ENCODE assay signal across 11 mouse cellular contexts in the genomic region with DNA sequence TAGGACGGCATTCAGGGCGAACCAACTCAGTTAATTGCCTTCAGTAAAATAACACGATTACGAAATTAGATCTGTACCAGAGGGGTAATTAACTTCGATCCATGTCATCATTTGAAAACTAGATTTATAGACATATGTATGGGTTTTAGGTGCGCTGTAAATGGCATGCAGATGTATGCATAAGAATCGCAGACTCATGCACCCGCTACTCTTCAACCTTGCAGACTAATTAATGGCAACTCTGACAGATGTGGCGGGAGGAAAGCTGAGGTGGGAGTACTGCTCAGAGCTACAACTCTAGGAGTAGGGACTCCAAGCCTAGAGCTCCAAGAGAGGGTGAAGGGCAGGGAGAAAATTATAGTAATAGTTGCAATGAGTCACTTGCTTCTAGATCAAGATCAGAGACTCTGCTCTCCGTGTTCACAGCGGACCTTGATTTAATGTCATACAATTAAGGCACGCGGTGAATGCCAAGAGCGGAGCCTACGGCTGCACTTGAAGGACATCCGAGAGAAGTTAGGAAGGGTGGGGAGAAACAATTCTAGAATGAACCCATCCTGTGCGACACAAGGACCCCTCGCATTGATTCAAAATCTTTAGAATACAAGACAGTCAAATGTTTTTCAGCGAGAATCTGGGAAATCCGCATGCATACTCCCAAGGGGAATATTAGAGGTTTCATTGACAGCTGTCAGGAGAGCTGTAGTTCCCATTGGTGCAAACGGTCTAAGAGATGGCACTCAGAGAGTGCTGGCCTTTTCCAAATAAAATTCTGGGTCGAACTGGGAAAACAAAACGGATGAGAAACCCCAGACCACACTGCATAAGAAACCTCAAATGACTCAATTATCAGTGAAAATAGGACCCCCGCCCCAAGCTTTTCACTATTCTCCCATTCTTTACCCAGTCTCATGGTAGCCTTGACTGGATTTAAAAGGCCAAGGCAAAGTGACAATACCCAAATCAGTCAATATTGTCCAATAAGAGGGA.
A peak's percentile ranks its signal among the peaks of the same experiment; 100 is the strongest.
DNase-seq lines count a peak whose midpoint lies in the region; ATAC-seq and TF ChIP-seq lines count a peak whose summit lies in the region.
"Had no signal": no experiment of that assay in that cellular context is flagged by ENCODE, and none has a peak within 500 bp of the region (broad histone marks: within the 10 kb centered on the region; RNA-seq: fewer than 3 reads in every experiment).

No protein-coding gene starts in this region.

- H3K4me2 ChIP-seq in heart, embryonic 15.5 days: no peak overlapping the region
- no peak overlapping the region for H3K4me2 ChIP-seq in heart, embryonic 12.5 days
- H3K4me2 ChIP-seq in embryonic facial prominence, embryonic 14.5 days (ENCODE audit: low read depth, low read length): peak overlapping the region; percentile 52; the same call in 1 of the 2 replicates
- peak overlapping the region; percentile 61 for H3K4me2 ChIP-seq in hindbrain, postnatal 0 days (ENCODE audit: low read depth, low read length)
- peak overlapping the region; percentile 79 for H3K4me2 ChIP-seq in neural tube, embryonic 15.5 days
- H3K4me2 ChIP-seq: liver, embryonic 12.5 days had no signal

- intact Hi-C loops in gastrocnemius, postnatal 14 days (cut with DNase I; ENCODE audit: low total_unique reads): no loop called here

- WGBS in heart, embryonic 15.5 days: 7% methylated on average over 24 of the region's 24 CpGs
- WGBS in heart, embryonic 12.5 days: 5% methylated on average over 24 of the region's 24 CpGs
- 5% methylated on average over 24 of the region's 24 CpGs for WGBS in embryonic facial prominence, embryonic 14.5 days
- 29% methylated on average over 24 of the region's 24 CpGs for WGBS in hindbrain, postnatal 0 days
- 9% methylated on average over 24 of the region's 24 CpGs for WGBS in neural tube, embryonic 15.5 days

- H3K27me3 ChIP-seq in heart, embryonic 15.5 days: peaks cover 72% of the 10 kb centered on the region
- H3K27me3 ChIP-seq in heart, embryonic 12.5 days (replicated peaks): peaks cover 61% of the 10 kb centered on the region
- peaks cover 75% of the 10 kb centered on the region for H3K27me3 ChIP-seq in embryonic facial prominence, embryonic 14.5 days (replicated peaks; ENCODE audit: control insufficient read depth, insufficient read depth, low read length)
- H3K27me3 ChIP-seq in hindbrain, postnatal 0 days (ENCODE audit: insufficient read depth, low read length): no peaks in the 10 kb centered on the region
- no peaks in the 10 kb centered on the region for H3K27me3 ChIP-seq in neural tube, embryonic 15.5 days (replicated peaks)

- H3K4me1 ChIP-seq in heart, embryonic 15.5 days (replicated peaks): peaks cover 17% of the 10 kb centered on the region
- H3K4me1 ChIP-seq in heart, embryonic 12.5 days (replicated peaks): peaks cover 15% of the 10 kb centered on the region
- peaks cover 12% of the 10 kb centered on the region for H3K4me1 ChIP-seq in embryonic facial prominence, embryonic 14.5 days (ENCODE audit: control insufficient read depth, insufficient read depth, low read length)
- no peaks in the 10 kb centered on the region for H3K4me1 ChIP-seq in hindbrain, postnatal 0 days (ENCODE audit: insufficient read depth, low read length)
- no peaks in the 10 kb centered on the region for H3K4me1 ChIP-seq in neural tube, embryonic 15.5 days

- H3K9me3 ChIP-seq in heart, embryonic 15.5 days (replicated peaks): no peaks in the 10 kb centered on the region
- no peaks in the 10 kb centered on the region for H3K9me3 ChIP-seq in heart, embryonic 12.5 days (replicated peaks)
- H3K9me3 ChIP-seq in embryonic facial prominence, embryonic 14.5 days (ENCODE audit: control insufficient read depth, low read length): no peaks in the 10 kb centered on the region
- no peaks in the 10 kb centered on the region for H3K9me3 ChIP-seq in hindbrain, postnatal 0 days (ENCODE audit: low read length)
- H3K9me3 ChIP-seq in neural tube, embryonic 15.5 days (replicated peaks): no peaks in the 10 kb centered on the region
- H3K9me3 ChIP-seq: liver, embryonic 12.5 days had no signal

- ATAC-seq in heart, embryonic 15.5 days (replicated peaks; ENCODE audit: insufficient number of reproducible peaks, insufficient read depth, low FRiP score, low read depth): no peak
- no peak for ATAC-seq in heart, embryonic 12.5 days (ENCODE audit: insufficient number of reproducible peaks, low FRiP score)
- ATAC-seq in embryonic facial prominence, embryonic 14.5 days (ENCODE audit: low read depth): no peak
- no peak for ATAC-seq in hindbrain, postnatal 0 days
- no peak for ATAC-seq in neural tube, embryonic 15.5 days (ENCODE audit: low FRiP score)
- ATAC-seq: CD4-positive, CD25-positive, alpha-beta regulatory T cell, adult 4 months; liver, embryonic 12.5 days had no signal

- H3K4me3 ChIP-seq in heart, embryonic 15.5 days: peak overlapping the region; percentile 38; the same call in 1 of the 2 replicates
- no peak overlapping the region for H3K4me3 ChIP-seq in heart, embryonic 12.5 days
- H3K4me3 ChIP-seq in embryonic facial prominence, embryonic 14.5 days (ENCODE audit: low read depth, low read length): peak overlapping the region; percentile 33; the same call in 1 of the 2 replicates
- peak overlapping the region; percentile 64 for H3K4me3 ChIP-seq in hindbrain, postnatal 0 days (ENCODE audit: low read length)
- peak overlapping the region; percentile 60 for H3K4me3 ChIP-seq in neural tube, embryonic 15.5 days (replicated peaks)
- H3K4me3 ChIP-seq: liver, embryonic 12.5 days had no signal

- TF ChIP-seq CTCF in hindbrain, postnatal 0 days (IDR thresholded peaks at IDR 0.05; ENCODE audit: low read depth): no peak

- no peak for DNase-seq in embryonic facial prominence, embryonic 14.5 days (ENCODE audit: low spot score)
- DNase-seq in hindbrain, postnatal 0 days (ENCODE audit: low spot score): no peak
- DNase-seq in kidney, postnatal 4 days: no peak
- no peak for DNase-seq in adrenal gland, postnatal 4 days (ENCODE audit: low spot score in 2 of 2)
- no peak for DNase-seq in gastrocnemius, postnatal 14 days
- DNase-seq: thymus, adult 2 months had no signal

- no peak overlapping the region for H3K27ac ChIP-seq in heart, embryonic 15.5 days
- H3K27ac ChIP-seq in heart, embryonic 12.5 days (ENCODE audit: poor library complexity, severe bottlenecking): no peak overlapping the region
- H3K27ac ChIP-seq in embryonic facial prominence, embryonic 14.5 days (replicated peaks; ENCODE audit: low read depth, low read length): no peak overlapping the region; the same call in 1 of the 2 replicates
- peak overlapping the region; percentile 94 for H3K27ac ChIP-seq in hindbrain, postnatal 0 days
- H3K27ac ChIP-seq in neural tube, embryonic 15.5 days (replicated peaks): peak overlapping the region; percentile 97
- H3K27ac ChIP-seq: liver, embryonic 12.5 days had no signal

- H3K36me3 ChIP-seq in heart, embryonic 15.5 days: no peaks in the 10 kb centered on the region
- no peaks in the 10 kb centered on the region for H3K36me3 ChIP-seq in heart, embryonic 12.5 days
- no peaks in the 10 kb centered on the region for H3K36me3 ChIP-seq in embryonic facial prominence, embryonic 14.5 days (ENCODE audit: control insufficient read depth, insufficient read depth, low read length)
- H3K36me3 ChIP-seq in hindbrain, postnatal 0 days (ENCODE audit: insufficient read depth, low read length): no peaks in the 10 kb centered on the region
- no peaks in the 10 kb centered on the region for H3K36me3 ChIP-seq in neural tube, embryonic 15.5 days
- H3K36me3 ChIP-seq: liver, embryonic 12.5 days had no signal

- no peak overlapping the region for H3K9ac ChIP-seq in heart, embryonic 15.5 days
- H3K9ac ChIP-seq in heart, embryonic 12.5 days: no peak overlapping the region
- peak overlapping the region; percentile 8; the same call in 1 of the 2 replicates for H3K9ac ChIP-seq in embryonic facial prominence, embryonic 14.5 days (ENCODE audit: low read depth, low read length)
- peak overlapping the region; percentile 87 for H3K9ac ChIP-seq in hindbrain, postnatal 0 days (replicated peaks; ENCODE audit: low read length)
- peak overlapping the region; percentile 89 for H3K9ac ChIP-seq in neural tube, embryonic 15.5 days (replicated peaks)
- H3K9ac ChIP-seq: liver, embryonic 12.5 days had no signal

Comparison
In these comparisons a context has a peak if more than half of its experiments do, and no peak if none do; other contexts are left out.
1. H3K27ac ChIP-seq: peak in hindbrain, postnatal 0 days (single experiment) and neural tube, embryonic 15.5 days (single experiment); none in heart, embryonic 15.5 days (single experiment), heart, embryonic 12.5 days (single experiment) and embryonic facial prominence, embryonic 14.5 days (single experiment).
2. H3K4me2 ChIP-seq: peak in embryonic facial prominence, embryonic 14.5 days (single experiment), hindbrain, postnatal 0 days (single experiment) and neural tube, embryonic 15.5 days (single experiment); none in heart, embryonic 15.5 days (single experiment) and heart, embryonic 12.5 days (single experiment).
3. H3K9ac ChIP-seq: peak in embryonic facial prominence, embryonic 14.5 days (single experiment), hindbrain, postnatal 0 days (single experiment) and neural tube, embryonic 15.5 days (single experiment); none in heart, embryonic 15.5 days (single experiment) and heart, embryonic 12.5 days (single experiment).